Mouse (Mus musculus) G1E (cell line): ENCODE data around the gene Myo3a. TPM values are rescaled to one million over a fixed set of nuclear protein-coding genes. Genes with fewer than 3 reads are reported as not detected.
"Not testable (repeated sequence)": the region's sequence is repeated elsewhere in the genome, so short reads cannot be mapped to it uniquely, and the experiment has no call there.

Experiments used
- ATAC-seq: 2 replicates; pipeline ENCODE4 v1.8.0; 2016; ENCODE audit warnings: mild to moderate bottlenecking; ENCODE audit not compliant: insufficient number of reproducible peaks, poor library complexity, low FRiP score, severe bottlenecking; ENCODE audit errors: extremely low read depth
- DNase-seq: peaks from one replicate; pipeline ENCODE4 v3.0.0; 2012; ENCODE audit warnings: low spot score
- H3K27me3 ChIP-seq: 2 replicates; pipeline ENCODE4 v1.6.1; 2012; ENCODE audit warnings: mild to moderate bottlenecking, low read length, inconsistent platforms; ENCODE audit not compliant: insufficient read depth
- H3K36me3 ChIP-seq: replicated peaks from 2 replicates; pipeline ENCODE3; 2012; ENCODE audit warnings: mild to moderate bottlenecking, inconsistent platforms
- H3K4me1 ChIP-seq: 2 replicates; pipeline ENCODE4 v1.6.1; 2012; ENCODE audit warnings: low read depth, low read length, inconsistent platforms, mixed read lengths; ENCODE audit not compliant: insufficient read depth
- H3K4me3 ChIP-seq: 2 replicates; pipeline ENCODE4 v1.5.1; 2012; ENCODE audit warnings: low read depth, mild to moderate bottlenecking, inconsistent platforms, low read length, moderate library complexity, mixed read lengths
- H3K9me3 ChIP-seq: replicated peaks from 2 replicates; pipeline ENCODE4 v1.6.1; 2012; ENCODE audit warnings: inconsistent platforms
- CTCF ChIP-seq: IDR thresholded peaks from 2 replicates; pipeline ENCODE4 v1.5.1; 2012; ENCODE audit warnings: low read depth, low read length, inconsistent platforms, mixed read lengths
- GATA1 ChIP-seq: IDR thresholded peaks from 2 replicates; pipeline ENCODE4 v1.6.1; 2012; ENCODE audit warnings: borderline replicate concordance, low read length, inconsistent platforms, mixed read lengths
- GATA2 ChIP-seq: IDR thresholded peaks from 2 replicates; pipeline ENCODE4 v1.6.1; 2012; ENCODE audit warnings: low read depth, low read length, inconsistent platforms, borderline replicate concordance
- POLR2AphosphoS5 ChIP-seq: IDR thresholded peaks from 2 replicates; pipeline ENCODE4 v1.6.1; 2012; ENCODE audit warnings: low read depth, low read length, inconsistent platforms; ENCODE audit not compliant: insufficient replicate concordance
- TAL1 ChIP-seq: conservative IDR thresholded peaks from 2 replicates; pipeline ENCODE4 v1.6.1; 2012; ENCODE audit warnings: low read depth, low read length, inconsistent platforms, mixed read lengths
- polyA plus RNA-seq: library from polyadenylated mRNA; stranded (reverse); fragments of >175 nt; gene quantifications from 2 replicates; pipeline ENCODE4 v1.2.3, GENCODE M21; 2012
- total RNA-seq, 2 experiments: library from RNA; stranded (forward) in 1 of 2; stranded (reverse) in 1 of 2; fragments of 200-1000 nt in 1 of 2; fragments of >200 nt in 1 of 2; fragmentation: Nextera tagmentation in 1 of 2; gene quantifications; 2 replicates each; pipeline ENCODE4 v1.2.3; 2014 to 2017

Myo3a gene
- total and polyA plus RNA-seq, 3 experiments = 0.16 TPM; not detected in 2

- H3K4me1 ChIP-seq, DNase-seq, H3K27me3 ChIP-seq, H3K9me3 ChIP-seq, H3K4me3 ChIP-seq, H3K36me3 ChIP-seq: not testable (repeated sequence)
- ATAC-seq = peak; percentile 37
These were observed 362.3 kb downstream of the Myo3a start for GRCm38 (mm10) chr2:22589382-22590205.

- Histone ChIP-seq H3K4me1 (no peaks in the 10 kb centered on the region), H3K4me3 (no peak overlapping the region), H3K27me3 (no peaks in the 10 kb centered on the region), H3K9me3 (no peaks in the 10 kb centered on the region), H3K36me3 (no peaks in the 10 kb centered on the region)
- DNase-seq (no peak), ATAC-seq (no peak)
- TF ChIP-seq GATA1 (no peak), POLR2AphosphoS5 (no peak), GATA2 (no peak), CTCF (no peak), TAL1 (no peak)
These were observed 362.8 kb downstream of the Myo3a start for GRCm38 (mm10) chr2:22590206-22590490.

- Histone ChIP-seq H3K27me3 (peaks cover 32% of the 10 kb centered on the region), H3K4me1 (no peaks in the 10 kb centered on the region; the same call in 1 of the 2 replicates), H3K36me3 (no peaks in the 10 kb centered on the region), H3K9me3 (peaks cover 3% of the 10 kb centered on the region; the same call in 1 of the 2 replicates), H3K4me3 (no peak overlapping the region)
- DNase-seq (no peak), ATAC-seq (no peak)
- TF ChIP-seq GATA2 (no peak), CTCF (no peak), GATA1 (no peak), POLR2AphosphoS5 (no peak), TAL1 (no peak)
These were observed 390.6 kb downstream of the Myo3a start for GRCm38 (mm10) chr2:22617951-22618350.

GRCm38 (mm10) chr2:22619416-22619815 lies 392.1 kb downstream of the Myo3a start:
- ATAC-seq (no peak), DNase-seq (no peak)
- Histone ChIP-seq H3K9me3 (peaks cover 9% of the 10 kb centered on the region), H3K27me3 (peaks cover 41% of the 10 kb centered on the region), H3K4me3 (no peak overlapping the region), H3K4me1 (no peaks in the 10 kb centered on the region; the same call in 1 of the 2 replicates), H3K36me3 (no peaks in the 10 kb centered on the region)
- TF ChIP-seq GATA2 = no peak
- TF ChIP-seq GATA1 = no peak
- TF ChIP-seq TAL1 = no peak
- TF ChIP-seq CTCF = no peak

- H3K36me3 ChIP-seq = no peaks in the 10 kb centered on the region
- peaks cover 41% of the 10 kb centered on the region for H3K27me3 ChIP-seq
- ATAC-seq (no peak), DNase-seq (no peak)
- H3K4me1 ChIP-seq = no peaks in the 10 kb centered on the region; the same call in 1 of the 2 replicates
- peaks cover 9% of the 10 kb centered on the region for H3K9me3 ChIP-seq
- H3K4me3 ChIP-seq = no peak overlapping the region
- no peak for TF ChIP-seq TAL1
- TF ChIP-seq GATA2 = no peak
- no peak for TF ChIP-seq POLR2AphosphoS5
- no peak for TF ChIP-seq GATA1
- no peak for TF ChIP-seq CTCF
These were observed 392.7 kb downstream of the Myo3a start for GRCm38 (mm10) chr2:22620030-22620429.

GRCm38 (mm10) chr2:22620534-22620933 lies 393.2 kb downstream of the Myo3a start:
- peaks cover 9% of the 10 kb centered on the region for H3K9me3 ChIP-seq
- TF ChIP-seq GATA1 (no peak), GATA2 (no peak), CTCF (no peak), POLR2AphosphoS5 (no peak), TAL1 (no peak)
- no peaks in the 10 kb centered on the region; the same call in 1 of the 2 replicates for H3K4me1 ChIP-seq
- no peak overlapping the region for H3K4me3 ChIP-seq
- no peaks in the 10 kb centered on the region for H3K36me3 ChIP-seq
- no peak for DNase-seq
- ATAC-seq = no peak
- H3K27me3 ChIP-seq = peaks cover 41% of the 10 kb centered on the region
